Mouse (Mus musculus) liver, embryonic 13.5 days (tissue): ENCODE measurements at regions not wholly inside any gene's neighbourhood (a gene's known extent, or its start where the extent isn't known, plus 50 kb on each side); places are given as distances from the start of the nearest gene placed in this dataset.
"Not testable (repeated sequence)": the region's sequence is repeated elsewhere in the genome, so short reads cannot be mapped to it uniquely, and the experiment has no call there.

Experiments used
- ATAC-seq: fragments of 200-750 bp; cut with Nextera tagmentation; 2 replicates; pipeline ENCODE4 v1.8.0; 2017; ENCODE audit warnings: low read depth, mild to moderate bottlenecking, moderate number of reproducible peaks, moderate library complexity
- DNase-seq: peaks from one replicate; pipeline ENCODE4 v3.0.0; 2022
- H3K27ac ChIP-seq: fragments of 300-500 bp; sonication (generic); 2 replicates; pipeline ENCODE4 v1.5.1; 2015; ENCODE audit warnings: moderate library complexity, mild to moderate bottlenecking, inconsistent platforms
- H3K27me3 ChIP-seq: fragments of 300-500 bp; sonication (generic); 2 replicates; pipeline ENCODE4 v1.6.1; 2015; ENCODE audit warnings: mild to moderate bottlenecking, inconsistent platforms
- H3K36me3 ChIP-seq: fragments of 300-500 bp; sonication (generic); 2 replicates; pipeline ENCODE4 v1.6.1; 2015; ENCODE audit warnings: mild to moderate bottlenecking, inconsistent platforms
- H3K4me1 ChIP-seq: fragments of 300-500 bp; sonication (generic); replicated peaks from 2 replicates; pipeline ENCODE4 v1.6.1; 2015; ENCODE audit warnings: inconsistent platforms
- H3K4me2 ChIP-seq: fragments of 300-500 bp; sonication (generic); 2 replicates; pipeline ENCODE4 v1.6.1; 2015; ENCODE audit warnings: inconsistent platforms, mild to moderate bottlenecking, moderate library complexity
- H3K4me3 ChIP-seq: fragments of 300-500 bp; sonication (generic); replicated peaks from 2 replicates; pipeline ENCODE4 v1.5.1; 2015; ENCODE audit warnings: mild to moderate bottlenecking, inconsistent platforms
- H3K9ac ChIP-seq: fragments of 300-500 bp; sonication (generic); 2 replicates; pipeline ENCODE4 v1.6.1; 2015; ENCODE audit warnings: mild to moderate bottlenecking, inconsistent platforms
- H3K9me3 ChIP-seq: fragments of 300-500 bp; sonication (generic); replicated peaks from 2 replicates; pipeline ENCODE4 v1.6.1; 2016; ENCODE audit warnings: inconsistent platforms
- WGBS: fragments of 180-500 bp; shearing (Covaris S2); methylation state at CpG from one replicate; pipeline ENCODE4 v1.1.7; 2015; ENCODE audit not compliant: insufficient replicate concordance; 5-methylcytosine and 5-hydroxymethylcytosine counted together

GRCm38 (mm10) chr10:117502731-117503130 is 122.9 kb upstream of the Cpsf6 start:
- Histone ChIP-seq H3K9ac (no peak overlapping the region), H3K9me3 (no peaks in the 10 kb centered on the region)
- 67% methylated on average over 9 of the region's 9 CpGs for WGBS

GRCm38 (mm10) chr10:117502135-117502534 is 122.3 kb upstream of the Cpsf6 start:
- H3K27me3 ChIP-seq, result no peaks in the 10 kb centered on the region
- no peaks in the 10 kb centered on the region for H3K36me3 ChIP-seq
- no peak overlapping the region for H3K9ac ChIP-seq
- no peaks in the 10 kb centered on the region for H3K4me1 ChIP-seq
- no peak overlapping the region for H3K4me2 ChIP-seq
- H3K9me3 ChIP-seq, result no peaks in the 10 kb centered on the region
- no peak overlapping the region for H3K4me3 ChIP-seq
- ATAC-seq (no peak), DNase-seq (no peak)
- WGBS, result 57% methylated on average over 7 of the region's 7 CpGs
- no peak overlapping the region for H3K27ac ChIP-seq

More at GRCm38 (mm10) chr10:117502731-117503130, 122.9 kb upstream of the Cpsf6 start:
- Histone ChIP-seq H3K27ac (no peak overlapping the region), H3K4me3 (no peak overlapping the region), H3K4me2 (no peak overlapping the region), H3K36me3 (no peaks in the 10 kb centered on the region), H3K4me1 (no peaks in the 10 kb centered on the region), H3K27me3 (no peaks in the 10 kb centered on the region)
- DNase-seq, result no peak
- no peak for ATAC-seq

- no peak for ATAC-seq
- 84% methylated on average over 1 of the region's 1 CpGs for WGBS
- Histone ChIP-seq H3K4me1 (no peaks in the 10 kb centered on the region), H3K9me3 (no peaks in the 10 kb centered on the region), H3K4me2 (no peak overlapping the region), H3K27me3 (no peaks in the 10 kb centered on the region), H3K36me3 (no peaks in the 10 kb centered on the region), H3K9ac (no peak overlapping the region), H3K4me3 (no peak overlapping the region), H3K27ac (no peak overlapping the region)
- DNase-seq, result no peak
Observed at GRCm38 (mm10) chr10:117501426-117501825, 121.6 kb upstream of the Cpsf6 start.

GRCm38 (mm10) chr10:117500457-117501108 is 120.8 kb upstream of the Cpsf6 start:
- Histone ChIP-seq H3K36me3 (no peaks in the 10 kb centered on the region), H3K4me3 (no peak overlapping the region), H3K4me1 (no peaks in the 10 kb centered on the region), H3K9me3 (no peaks in the 10 kb centered on the region), H3K27ac (no peak overlapping the region), H3K9ac (no peak overlapping the region), H3K27me3 (no peaks in the 10 kb centered on the region), H3K4me2 (no peak overlapping the region)
- 74% methylated on average over 5 of the region's 5 CpGs for WGBS
- no peak for ATAC-seq
- no peak for DNase-seq

GRCm38 (mm10) chr10:117499864-117500453 is 120.1 kb upstream of the Cpsf6 start:
- Histone ChIP-seq H3K4me3 (no peak overlapping the region), H3K4me1 (no peaks in the 10 kb centered on the region), H3K36me3 (no peaks in the 10 kb centered on the region), H3K27ac (no peak overlapping the region), H3K9ac (no peak overlapping the region), H3K27me3 (no peaks in the 10 kb centered on the region), H3K4me2 (no peak overlapping the region), H3K9me3 (no peaks in the 10 kb centered on the region)
- WGBS, result 60% methylated on average over 6 of the region's 6 CpGs
- DNase-seq (no peak), ATAC-seq (no peak)

- WGBS, result 72% methylated on average over 8 of the region's 8 CpGs
- DNase-seq, result no peak
- no peak for ATAC-seq
- H3K36me3 ChIP-seq, result no peaks in the 10 kb centered on the region
- H3K4me1 ChIP-seq, result 0 out of 2 replicates have a peak, but pooled peaks cover 5% of the 10 kb centered on the region
- no peak overlapping the region for H3K9ac ChIP-seq
- H3K4me3 ChIP-seq, result no peak overlapping the region
- no peaks in the 10 kb centered on the region for H3K9me3 ChIP-seq
- H3K27me3 ChIP-seq, result no peaks in the 10 kb centered on the region
- no peak overlapping the region for H3K4me2 ChIP-seq
- no peak overlapping the region for H3K27ac ChIP-seq
Observed at GRCm38 (mm10) chr10:117499177-117499863, 119.5 kb upstream of the Cpsf6 start.

GRCm38 (mm10) chr10:117498497-117498896 is 118.7 kb upstream of the Cpsf6 start:
- Histone ChIP-seq H3K4me2 (no peak overlapping the region), H3K27ac (no peak overlapping the region), H3K36me3 (no peaks in the 10 kb centered on the region), H3K9me3 (no peaks in the 10 kb centered on the region), H3K4me1 (0 out of 2 replicates have a peak, but pooled peaks cover 8% of the 10 kb centered on the region), H3K4me3 (no peak overlapping the region), H3K9ac (no peak overlapping the region), H3K27me3 (no peaks in the 10 kb centered on the region)
- DNase-seq, result no peak
- ATAC-seq, result no peak
- WGBS, result 55% methylated on average over 6 of the region's 6 CpGs

GRCm38 (mm10) chr10:117497565-117498256 is 117.9 kb upstream of the Cpsf6 start:
- WGBS, result 68% methylated on average over 16 of the region's 16 CpGs
- ATAC-seq, result no peak
- Histone ChIP-seq H3K9me3 (no peaks in the 10 kb centered on the region), H3K27ac (no peak overlapping the region), H3K4me1 (0 out of 2 replicates have a peak, but pooled peaks cover 8% of the 10 kb centered on the region), H3K9ac (no peak overlapping the region), H3K27me3 (no peaks in the 10 kb centered on the region), H3K4me3 (no peak overlapping the region), H3K4me2 (no peak overlapping the region), H3K36me3 (no peaks in the 10 kb centered on the region)
- DNase-seq, result no peak

- not testable (repeated sequence) for DNase-seq, H3K4me1 ChIP-seq, H3K27ac ChIP-seq, ATAC-seq, H3K4me2 ChIP-seq, H3K9me3 ChIP-seq, H3K4me3 ChIP-seq, H3K27me3 ChIP-seq, H3K9ac ChIP-seq, H3K36me3 ChIP-seq
- WGBS, result 79% methylated on average over 1 of the region's 1 CpGs
Observed at GRCm38 (mm10) chr10:117497082-117497481, 117.3 kb upstream of the Cpsf6 start.

GRCm38 (mm10) chr10:117496064-117497011 is 116.5 kb upstream of the Cpsf6 start:
- no peaks in the 10 kb centered on the region for H3K27me3 ChIP-seq
- no peak for ATAC-seq
- no peak overlapping the region for H3K4me3 ChIP-seq
- H3K27ac ChIP-seq, result no peak overlapping the region
- H3K9me3 ChIP-seq, result no peaks in the 10 kb centered on the region
- no peak overlapping the region for H3K9ac ChIP-seq
- WGBS, result 70% methylated on average over 21 of the region's 21 CpGs
- DNase-seq, result no peak
- H3K4me2 ChIP-seq, result no peak overlapping the region
- 0 out of 2 replicates have a peak, but pooled peaks cover 8% of the 10 kb centered on the region for H3K4me1 ChIP-seq
- H3K36me3 ChIP-seq, result 0 out of 2 replicates have a peak, but pooled peaks cover 3% of the 10 kb centered on the region
